Mouse (Mus musculus) forebrain, embryonic 12.5 days (tissue): Measurements from ENCODE around the gene Erbin. TPM values are rescaled to one million over a fixed set of nuclear protein-coding genes. Genes with fewer than 3 reads are reported as not detected.

Source experiments
- ATAC-seq: fragments of 200-750 bp; cut with Nextera tagmentation; 2 replicates; pipeline ENCODE4 v1.8.0; 2017; ENCODE audit warnings: moderate TSS enrichment; ENCODE audit not compliant: low FRiP score
- H3K27ac ChIP-seq: fragments of 300-500 bp; sonication (generic); 2 replicates; pipeline ENCODE4 v1.5.1; 2016; ENCODE audit warnings: mild to moderate bottlenecking
- H3K27me3 ChIP-seq: fragments of 300-500 bp; sonication (generic); 2 replicates; pipeline ENCODE4 v1.6.1; 2016; ENCODE audit warnings: mild to moderate bottlenecking
- H3K36me3 ChIP-seq: fragments of 300-500 bp; sonication (generic); replicated peaks from 2 replicates; pipeline ENCODE4 v1.6.1; 2016; ENCODE audit warnings: mild to moderate bottlenecking
- H3K4me1 ChIP-seq: fragments of 300-500 bp; sonication (generic); 2 replicates; pipeline ENCODE4 v1.6.1; 2016
- H3K4me2 ChIP-seq: fragments of 300-500 bp; sonication (generic); 2 replicates; pipeline ENCODE4 v1.6.1; 2016; ENCODE audit warnings: mild to moderate bottlenecking, moderate library complexity
- H3K4me3 ChIP-seq: fragments of 300-500 bp; sonication (generic); replicated peaks from 2 replicates; pipeline ENCODE4 v1.5.1; 2016; ENCODE audit warnings: mild to moderate bottlenecking
- H3K9ac ChIP-seq: fragments of 300-500 bp; sonication (generic); 2 replicates; pipeline ENCODE4 v1.6.1; 2016; ENCODE audit warnings: mild to moderate bottlenecking
- H3K9me3 ChIP-seq: fragments of 300-500 bp; sonication (generic); 2 replicates; pipeline ENCODE4 v1.6.1; 2016
- WGBS: fragments of 180-500 bp; shearing (Covaris S2); methylation state at CpG from one replicate; pipeline ENCODE4 v1.1.7; 2016; 5-methylcytosine and 5-hydroxymethylcytosine counted together
- polyA plus RNA-seq: library from polyadenylated mRNA; unstranded; fragments of >200 nt; fragmentation: Nextera tagmentation; extraction: Ambion mirVana; gene quantifications from 2 replicates; pipeline ENCODE4 v1.2.1, GENCODE M21; 2016

Erbin gene
- polyA plus RNA-seq, 1 experiment from 2014 or later: 23.0 TPM

- Histone ChIP-seq H3K9me3 (0 out of 2 replicates have a peak, but pooled peaks cover 13% of the 10 kb centered on the region), H3K4me3 (no peak overlapping the region), H3K4me1 (no peaks in the 10 kb centered on the region), H3K4me2 (no peak overlapping the region), H3K36me3 (peaks cover 5% of the 10 kb centered on the region), H3K27me3 (no peaks in the 10 kb centered on the region), H3K27ac (no peak overlapping the region), H3K9ac (no peak overlapping the region)
- ATAC-seq: no peak
- WGBS: 91% methylated on average over 1 of the region's 1 CpGs
These were observed 20.3 kb downstream of the Erbin start for GRCm38 (mm10) chr13:103900015-103900414.

GRCm38 (mm10) chr13:103897606-103898005 lies 22.7 kb downstream of the Erbin start:
- Histone ChIP-seq H3K27me3 (no peaks in the 10 kb centered on the region), H3K4me1 (no peaks in the 10 kb centered on the region), H3K9ac (no peak overlapping the region), H3K4me2 (no peak overlapping the region), H3K9me3 (0 out of 2 replicates have a peak, but pooled peaks cover 13% of the 10 kb centered on the region), H3K36me3 (peaks cover 5% of the 10 kb centered on the region), H3K27ac (no peak overlapping the region), H3K4me3 (no peak overlapping the region)
- no peak for ATAC-seq
- WGBS: 94% methylated on average over 4 of the region's 4 CpGs

- Histone ChIP-seq H3K36me3 (no peaks in the 10 kb centered on the region), H3K4me1 (peaks cover 16% of the 10 kb centered on the region), H3K27ac (no peak overlapping the region), H3K27me3 (no peaks in the 10 kb centered on the region), H3K9ac (no peak overlapping the region), H3K9me3 (0 out of 2 replicates have a peak, but pooled peaks cover 3% of the 10 kb centered on the region), H3K4me3 (no peak overlapping the region), H3K4me2 (no peak overlapping the region)
- 95% methylated on average over 5 of the region's 5 CpGs for WGBS
- no peak for ATAC-seq
These were observed 27.2 kb downstream of the Erbin start for GRCm38 (mm10) chr13:103893065-103893464.

GRCm38 (mm10) chr13:103890038-103890437 lies 30.3 kb downstream of the Erbin start:
- 28% methylated on average over 3 of the region's 3 CpGs for WGBS
- H3K27ac ChIP-seq: no peak overlapping the region
- no peaks in the 10 kb centered on the region for H3K27me3 ChIP-seq
- no peak overlapping the region for H3K4me3 ChIP-seq
- peaks cover 16% of the 10 kb centered on the region for H3K4me1 ChIP-seq
- ATAC-seq: no peak
- H3K9ac ChIP-seq: no peak overlapping the region
- no peaks in the 10 kb centered on the region for H3K9me3 ChIP-seq
- no peak overlapping the region for H3K4me2 ChIP-seq
- H3K36me3 ChIP-seq: no peaks in the 10 kb centered on the region

GRCm38 (mm10) chr13:103886503-103886902 lies 33.8 kb downstream of the Erbin start:
- no peak overlapping the region for H3K9ac ChIP-seq
- peaks cover 16% of the 10 kb centered on the region for H3K4me1 ChIP-seq
- WGBS: 91% methylated on average over 3 of the region's 3 CpGs
- no peak overlapping the region for H3K4me3 ChIP-seq
- no peaks in the 10 kb centered on the region for H3K36me3 ChIP-seq
- no peak for ATAC-seq
- H3K27ac ChIP-seq: no peak overlapping the region
- no peaks in the 10 kb centered on the region for H3K9me3 ChIP-seq
- no peaks in the 10 kb centered on the region for H3K27me3 ChIP-seq
- H3K4me2 ChIP-seq: no peak overlapping the region

GRCm38 (mm10) chr13:103881200-103881599 lies 39.1 kb downstream of the Erbin start:
- 95% methylated on average over 4 of the region's 4 CpGs for WGBS
- Histone ChIP-seq H3K4me3 (no peak overlapping the region), H3K9ac (no peak overlapping the region), H3K9me3 (no peaks in the 10 kb centered on the region), H3K27ac (no peak overlapping the region), H3K4me2 (no peak overlapping the region), H3K36me3 (0 out of 2 replicates have a peak, but pooled peaks cover 3% of the 10 kb centered on the region), H3K4me1 (no peaks in the 10 kb centered on the region), H3K27me3 (no peaks in the 10 kb centered on the region)
- ATAC-seq: no peak

GRCm38 (mm10) chr13:103876743-103877142 lies 43.6 kb downstream of the Erbin start:
- H3K36me3 ChIP-seq: 0 out of 2 replicates have a peak, but pooled peaks cover 3% of the 10 kb centered on the region
- no peak overlapping the region for H3K27ac ChIP-seq
- H3K27me3 ChIP-seq: no peaks in the 10 kb centered on the region
- no peaks in the 10 kb centered on the region for H3K9me3 ChIP-seq
- no peak for ATAC-seq
- H3K4me1 ChIP-seq: no peaks in the 10 kb centered on the region
- no peak overlapping the region for H3K9ac ChIP-seq
- no peak overlapping the region for H3K4me3 ChIP-seq
- no peak overlapping the region for H3K4me2 ChIP-seq

- no peaks in the 10 kb centered on the region for H3K9me3 ChIP-seq
- ATAC-seq: no peak
- no peak overlapping the region for H3K27ac ChIP-seq
- WGBS: 89% methylated on average over 6 of the region's 6 CpGs
- no peak overlapping the region for H3K9ac ChIP-seq
- H3K27me3 ChIP-seq: no peaks in the 10 kb centered on the region
- no peak overlapping the region for H3K4me2 ChIP-seq
- no peaks in the 10 kb centered on the region for H3K4me1 ChIP-seq
- H3K36me3 ChIP-seq: 0 out of 2 replicates have a peak, but pooled peaks cover 3% of the 10 kb centered on the region
- H3K4me3 ChIP-seq: no peak overlapping the region
These were observed 44.3 kb downstream of the Erbin start for GRCm38 (mm10) chr13:103875823-103876514.

GRCm38 (mm10) chr13:103870786-103871185 lies 49.5 kb downstream of the Erbin start:
- peaks cover 5% of the 10 kb centered on the region; the same call in 1 of the 2 replicates for H3K36me3 ChIP-seq
- WGBS: 86% methylated on average over 3 of the region's 3 CpGs
- no peak overlapping the region for H3K9ac ChIP-seq
- no peaks in the 10 kb centered on the region for H3K9me3 ChIP-seq
- ATAC-seq: no peak
- H3K27me3 ChIP-seq: no peaks in the 10 kb centered on the region
- H3K27ac ChIP-seq: no peak overlapping the region
- no peaks in the 10 kb centered on the region for H3K4me1 ChIP-seq
- no peak overlapping the region for H3K4me2 ChIP-seq
- no peak overlapping the region for H3K4me3 ChIP-seq

- Histone ChIP-seq H3K27ac (no peak overlapping the region), H3K4me2 (no peak overlapping the region), H3K4me1 (no peaks in the 10 kb centered on the region), H3K9ac (no peak overlapping the region), H3K27me3 (no peaks in the 10 kb centered on the region), H3K4me3 (no peak overlapping the region), H3K9me3 (no peaks in the 10 kb centered on the region), H3K36me3 (peaks cover 5% of the 10 kb centered on the region; the same call in 1 of the 2 replicates)
- WGBS: 94% methylated on average over 1 of the region's 1 CpGs
- ATAC-seq: no peak
These were observed 50.2 kb downstream of the Erbin start for GRCm38 (mm10) chr13:103870117-103870516.

GRCm38 (mm10) chr13:103868875-103869274 lies 51.4 kb downstream of the Erbin start:
- no peak for ATAC-seq

GRCm38 (mm10) chr13:103862041-103862440 lies 58.3 kb downstream of the Erbin start:
- Histone ChIP-seq H3K27ac (no peak overlapping the region), H3K4me3 (no peak overlapping the region), H3K4me2 (no peak overlapping the region), H3K36me3 (peaks cover 25% of the 10 kb centered on the region), H3K27me3 (no peaks in the 10 kb centered on the region), H3K9me3 (no peaks in the 10 kb centered on the region), H3K9ac (no peak overlapping the region), H3K4me1 (no peaks in the 10 kb centered on the region)
- no peak for ATAC-seq
- 80% methylated on average over 4 of the region's 4 CpGs for WGBS

More at GRCm38 (mm10) chr13:103868875-103869274, 51.4 kb downstream of the Erbin start:
- Histone ChIP-seq H3K4me2 (no peak overlapping the region), H3K4me1 (no peaks in the 10 kb centered on the region), H3K27ac (no peak overlapping the region), H3K4me3 (no peak overlapping the region), H3K27me3 (no peaks in the 10 kb centered on the region), H3K9me3 (no peaks in the 10 kb centered on the region), H3K9ac (no peak overlapping the region), H3K36me3 (peaks cover 11% of the 10 kb centered on the region; the same call in 1 of the 2 replicates)
- 84% methylated on average over 1 of the region's 1 CpGs for WGBS

- H3K4me1 ChIP-seq: no peaks in the 10 kb centered on the region
- no peaks in the 10 kb centered on the region for H3K27me3 ChIP-seq
- ATAC-seq: no peak
- peaks cover 29% of the 10 kb centered on the region for H3K36me3 ChIP-seq
- H3K9ac ChIP-seq: no peak overlapping the region
- WGBS: 90% methylated on average over 2 of the region's 2 CpGs
- no peak overlapping the region for H3K4me2 ChIP-seq
- no peaks in the 10 kb centered on the region for H3K9me3 ChIP-seq
- H3K4me3 ChIP-seq: no peak overlapping the region
- no peak overlapping the region for H3K27ac ChIP-seq
These were observed 61.3 kb downstream of the Erbin start for GRCm38 (mm10) chr13:103859041-103859440.
